ENCODE assay signal across 1 mouse cellular context in genomic region chr3:90211475-90212398, GRCm38 (mm10).
TF ChIP-seq lines count a peak whose summit lies in the region.

No protein-coding gene starts in this region.

TF ChIP-seq in CH12.LX, 34 proteins besides CTCF, POLR2A, EP300 and RAD21:
- TF ChIP-seq CHD2 (IDR thresholded peaks at IDR 0.05; ENCODE audit: low read length), result no peak
- TF ChIP-seq POLR2AphosphoS2 (IDR thresholded peaks at IDR 0.05; ENCODE audit: low read depth, low read length), result 0 out of 2 replicates have a peak, but pooled peaks have one; percentile 38
- no peak; the same call in 1 of the 2 replicates for TF ChIP-seq ZNF384 (IDR thresholded peaks at IDR 0.05; ENCODE audit: low read depth, low read length)
